Mouse (Mus musculus) kidney, adult 2 months (tissue): ENCODE data around the gene Tspan1. TPM values are rescaled to one million over a fixed set of nuclear protein-coding genes. Genes with fewer than 3 reads are reported as not detected.

Source experiments
- DNase-seq: peaks from one replicate; pipeline ENCODE4 v3.0.0; 2021
- H3K27ac ChIP-seq: fragments of 200-500 bp; 2 replicates; pipeline ENCODE4 v1.5.1; 2012; ENCODE audit warnings: low read depth, low read length, control low read depth, inconsistent platforms; ENCODE audit not compliant: insufficient read depth
- H3K27me3 ChIP-seq: fragments of 200-500 bp; replicated peaks from 2 replicates; pipeline ENCODE4 v1.6.1; 2012; ENCODE audit warnings: mild to moderate bottlenecking, moderate library complexity, low read length, inconsistent platforms; ENCODE audit not compliant: control insufficient read depth, insufficient read depth
- H3K36me3 ChIP-seq: fragments of 200-500 bp; 2 replicates; pipeline ENCODE4 v1.6.1; 2012; ENCODE audit warnings: mild to moderate bottlenecking, moderate library complexity, low read length, inconsistent platforms; ENCODE audit not compliant: control insufficient read depth, insufficient read depth
- H3K4me1 ChIP-seq: fragments of 200-500 bp; 2 replicates; pipeline ENCODE4 v1.6.1; 2011; ENCODE audit warnings: low read length; ENCODE audit not compliant: control insufficient read depth, insufficient read depth
- H3K4me3 ChIP-seq: fragments of 200-500 bp; 2 replicates; pipeline ENCODE4 v1.5.1; 2011; ENCODE audit warnings: mild to moderate bottlenecking, low read depth, low read length, control low read depth; ENCODE audit not compliant: insufficient read depth
- CTCF ChIP-seq: fragments of 200-500 bp; conservative IDR thresholded peaks from 2 replicates; pipeline ENCODE4 v1.5.1; 2011; ENCODE audit warnings: low read depth, mild to moderate bottlenecking, control low read depth, low read length, moderate library complexity, mixed read lengths; ENCODE audit not compliant: insufficient read depth, insufficient read length
- POLR2A ChIP-seq: fragments of 200-500 bp; IDR thresholded peaks from one replicate; pipeline ENCODE4 v1.6.1; 2011; ENCODE audit warnings: low read depth, low read length, control low read depth
- WGBS: fragments of 180-500 bp; shearing (Covaris S2); methylation state at CpG from one replicate; pipeline ENCODE4 v1.1.7; 2018; 5-methylcytosine and 5-hydroxymethylcytosine counted together
- polyA plus RNA-seq: library from polyadenylated mRNA; depleted of rRNA; stranded (reverse); fragments of >200 nt; gene quantifications from 2 replicates; pipeline ENCODE4 v1.2.3, GENCODE M21; 2012; rRNA removed

Gene Tspan1
- polyA plus RNA-seq: 44.0 TPM in 2 replicates

- Histone ChIP-seq H3K27me3 (no peaks in the 10 kb centered on the region), H3K4me1 (peaks cover 9% of the 10 kb centered on the region), H3K27ac (peak within 1 kb of the TSS; percentile 58), H3K4me3 (no peak within 1 kb of the TSS), H3K36me3 (no peaks in the 10 kb centered on the region)
- peak; percentile 77 for DNase-seq
- 31% methylated on average over 7 of the region's 7 CpGs for WGBS
- TF ChIP-seq CTCF: peak; percentile 43; the same call in 1 of the 2 replicates
- TF ChIP-seq POLR2A: no peak
Observed at GRCm38 (mm10) chr4:116167404-116167803, at the start of gene Tspan1. Gene Tspan1, minus strand, starts transcription at chr4:116167601.

GRCm38 (mm10) chr4:116217046-116217445 is 49.6 kb upstream of the Tspan1 start:
- WGBS: 37% methylated on average over 2 of the region's 2 CpGs
- peak; percentile 52 for DNase-seq

GRCm38 (mm10) chr4:116215895-116216605 is 48.6 kb upstream of the Tspan1 start:
- no peak overlapping the region for H3K27ac ChIP-seq
- H3K36me3 ChIP-seq: no peaks in the 10 kb centered on the region
- no peaks in the 10 kb centered on the region for H3K27me3 ChIP-seq
- H3K4me1 ChIP-seq: no peaks in the 10 kb centered on the region
- no peak for TF ChIP-seq CTCF
- TF ChIP-seq POLR2A: no peak
- no peak for DNase-seq
- no peak overlapping the region for H3K4me3 ChIP-seq
- WGBS: 95% methylated on average over 2 of the region's 2 CpGs

More at GRCm38 (mm10) chr4:116217046-116217445, 49.6 kb upstream of the Tspan1 start:
- H3K4me3 ChIP-seq: no peak overlapping the region
- TF ChIP-seq POLR2A (no peak), CTCF (no peak)
- no peaks in the 10 kb centered on the region for H3K36me3 ChIP-seq
- H3K4me1 ChIP-seq: no peaks in the 10 kb centered on the region
- H3K27ac ChIP-seq: no peak overlapping the region
- no peaks in the 10 kb centered on the region for H3K27me3 ChIP-seq

GRCm38 (mm10) chr4:116208891-116209290 is 41.5 kb upstream of the Tspan1 start:
- WGBS: 97% methylated on average over 1 of the region's 1 CpGs
- DNase-seq: no peak
- no peak overlapping the region for H3K4me3 ChIP-seq
- H3K36me3 ChIP-seq: no peaks in the 10 kb centered on the region
- H3K27me3 ChIP-seq: no peaks in the 10 kb centered on the region
- H3K27ac ChIP-seq: no peak overlapping the region
- H3K4me1 ChIP-seq: no peaks in the 10 kb centered on the region
- TF ChIP-seq POLR2A (no peak), CTCF (no peak)

GRCm38 (mm10) chr4:116206531-116206930 is 39.1 kb upstream of the Tspan1 start:
- Histone ChIP-seq H3K4me3 (no peak overlapping the region), H3K4me1 (no peaks in the 10 kb centered on the region), H3K27me3 (no peaks in the 10 kb centered on the region), H3K27ac (no peak overlapping the region), H3K36me3 (no peaks in the 10 kb centered on the region)
- 68% methylated on average over 4 of the region's 4 CpGs for WGBS
- TF ChIP-seq POLR2A (no peak), CTCF (no peak)
- no peak for DNase-seq

- no peak for DNase-seq
- H3K27me3 ChIP-seq: no peaks in the 10 kb centered on the region
- H3K4me3 ChIP-seq: no peak overlapping the region
- TF ChIP-seq POLR2A: no peak
- no peak for TF ChIP-seq CTCF
- H3K27ac ChIP-seq: no peak overlapping the region
- H3K4me1 ChIP-seq: no peaks in the 10 kb centered on the region
- no peaks in the 10 kb centered on the region for H3K36me3 ChIP-seq
- WGBS: 79% methylated on average over 3 of the region's 3 CpGs
Observed at GRCm38 (mm10) chr4:116204422-116204821, 37.0 kb upstream of the Tspan1 start.

- TF ChIP-seq POLR2A (no peak), CTCF (peak; percentile 30; the same call in 1 of the 2 replicates)
- no peak overlapping the region for H3K4me3 ChIP-seq
- no peaks in the 10 kb centered on the region for H3K27me3 ChIP-seq
- H3K36me3 ChIP-seq: no peaks in the 10 kb centered on the region
- DNase-seq: no peak
- H3K4me1 ChIP-seq: no peaks in the 10 kb centered on the region
- WGBS: 81% methylated on average over 2 of the region's 2 CpGs
- H3K27ac ChIP-seq: no peak overlapping the region
Observed at GRCm38 (mm10) chr4:116198422-116198821, 31.0 kb upstream of the Tspan1 start.
